9 mouse cellular contexts compared by ENCODE assay signal in genomic region chr19:28087607-28088546, GRCm38 (mm10).
DNase-seq lines count a peak whose midpoint lies in the region; ATAC-seq and TF ChIP-seq lines count a peak whose summit lies in the region.
"Had no signal": no experiment of that assay in that cellular context is flagged by ENCODE, and none has a peak within 500 bp of the region (broad histone marks: within the 10 kb centered on the region; RNA-seq: fewer than 3 reads in every experiment).

No protein-coding gene starts in this region.

- H3K4me1 ChIP-seq in hindbrain, embryonic 15.5 days (replicated peaks) = peaks cover 17% of the 10 kb centered on the region
- peaks cover 10% of the 10 kb centered on the region; the same call in 1 of the 2 replicates for H3K4me1 ChIP-seq in limb, embryonic 14.5 days (ENCODE audit: control insufficient read depth, insufficient read depth, low read length)
- H3K4me1 ChIP-seq in kidney, adult 2 months (ENCODE audit: control insufficient read depth, insufficient read depth, low read length) = no peaks in the 10 kb centered on the region
- H3K4me1 ChIP-seq: lung, embryonic 15.5 days had no signal

- H3K9me3 ChIP-seq in hindbrain, embryonic 15.5 days = no peaks in the 10 kb centered on the region
- no peaks in the 10 kb centered on the region for H3K9me3 ChIP-seq in limb, embryonic 14.5 days (ENCODE audit: control insufficient read depth, low read length)
- H3K9me3 ChIP-seq: lung, embryonic 15.5 days had no signal

- H3K4me3 ChIP-seq in hindbrain, embryonic 15.5 days = no peak overlapping the region
- no peak overlapping the region for H3K4me3 ChIP-seq in limb, embryonic 14.5 days (replicated peaks; ENCODE audit: low read length)
- H3K4me3 ChIP-seq in kidney, adult 2 months (ENCODE audit: insufficient read depth, low read depth, low read length) = no peak overlapping the region
- H3K4me3 ChIP-seq: lung, embryonic 15.5 days had no signal

- H3K36me3 ChIP-seq in hindbrain, embryonic 15.5 days = no peaks in the 10 kb centered on the region
- H3K36me3 ChIP-seq in limb, embryonic 14.5 days (ENCODE audit: control insufficient read depth, insufficient read depth, low read length) = no peaks in the 10 kb centered on the region
- H3K36me3 ChIP-seq in kidney, adult 2 months (ENCODE audit: control insufficient read depth, insufficient read depth, low read length) = no peaks in the 10 kb centered on the region
- H3K36me3 ChIP-seq: lung, embryonic 15.5 days had no signal

- no peak for TF ChIP-seq POLR2A in limb, embryonic 14.5 days (IDR thresholded peaks at IDR 0.05; ENCODE audit: borderline replicate concordance, extremely low read depth, insufficient read depth, insufficient read length)
- TF ChIP-seq POLR2A in kidney, adult 2 months (IDR thresholded peaks at IDR 0.05; ENCODE audit: low read depth, low read length) = no peak

- no peak overlapping the region for H3K9ac ChIP-seq in hindbrain, embryonic 15.5 days
- H3K9ac ChIP-seq in limb, embryonic 14.5 days (ENCODE audit: low read depth, low read length, severe bottlenecking) = no peak overlapping the region
- H3K9ac ChIP-seq: lung, embryonic 15.5 days had no signal

- peak overlapping the region; percentile 70 for H3K27ac ChIP-seq in hindbrain, embryonic 15.5 days (replicated peaks)
- H3K27ac ChIP-seq in limb, embryonic 14.5 days (replicated peaks; ENCODE audit: low read depth, low read length) = no peak overlapping the region; the same call in 1 of the 2 replicates
- no peak overlapping the region for H3K27ac ChIP-seq in kidney, adult 2 months (ENCODE audit: insufficient read depth, low read depth, low read length)
- H3K27ac ChIP-seq: lung, embryonic 15.5 days had no signal

- H3K27me3 ChIP-seq in hindbrain, embryonic 15.5 days = no peaks in the 10 kb centered on the region
- no peaks in the 10 kb centered on the region for H3K27me3 ChIP-seq in limb, embryonic 14.5 days (ENCODE audit: control insufficient read depth, insufficient read depth, low read length)
- H3K27me3 ChIP-seq in kidney, adult 2 months (replicated peaks; ENCODE audit: control insufficient read depth, insufficient read depth, low read length) = no peaks in the 10 kb centered on the region
- H3K27me3 ChIP-seq: lung, embryonic 15.5 days had no signal

- no peak overlapping the region for H3K4me2 ChIP-seq in hindbrain, embryonic 15.5 days
- H3K4me2 ChIP-seq in limb, embryonic 14.5 days (replicated peaks; ENCODE audit: low read depth, low read length, severe bottlenecking) = no peak overlapping the region
- H3K4me2 ChIP-seq: lung, embryonic 15.5 days had no signal

- DNase-seq in cerebellum, adult 11 months = peak; percentile 4
- DNase-seq in cerebellum, postnatal 14 days = peak; percentile 30 to 48
- DNase-seq in limb, embryonic 14.5 days (ENCODE audit: low spot score) = peak; percentile 17
- no peak for DNase-seq in kidney, adult 2 months
- DNase-seq in T-cell, adult 2 months (ENCODE audit: low spot score) = no peak
- no peak for DNase-seq in yolk sac, embryonic 10.5 days (ENCODE audit: low spot score)

- TF ChIP-seq CTCF in kidney, adult 2 months (conservative IDR thresholded peaks at IDR 0.05; ENCODE audit: insufficient read depth, insufficient read length, low read depth, low read length) = no peak

- ATAC-seq in hindbrain, embryonic 15.5 days (ENCODE audit: low FRiP score, low read depth) = peak; percentile 88
- no peak for ATAC-seq in limb, embryonic 14.5 days (ENCODE audit: low FRiP score, low read depth)
- ATAC-seq: Patski had no signal

- WGBS in hindbrain, embryonic 15.5 days = 38% methylated on average over 12 of the region's 12 CpGs
- WGBS in limb, embryonic 14.5 days = 71% methylated on average over 12 of the region's 12 CpGs
- 82% methylated on average over 12 of the region's 12 CpGs for whole genome bisulfite sequencing in kidney, adult 2 months

Comparison
In these comparisons a context has a peak if more than half of its experiments do, and no peak if none do; other contexts are left out.
1. DNase-seq: peak in cerebellum, adult 11 months (single experiment), cerebellum, postnatal 14 days (2 of 2) and limb, embryonic 14.5 days (single experiment); none in kidney, adult 2 months (single experiment), T-cell, adult 2 months (single experiment) and yolk sac, embryonic 10.5 days (single experiment).